Mouse (Mus musculus) retina, embryonic 14.5 days (tissue): ENCODE data around the gene Ccdc85b.
"Not testable (repeated sequence)": the region's sequence is repeated elsewhere in the genome, so short reads cannot be mapped to it uniquely, and the experiment has no call there.

Source experiments
- DNase-seq: peaks from one replicate; pipeline ENCODE4 v3.0.0-alpha.2; 2015; ENCODE audit warnings: low spot score

Ccdc85b gene

GRCm38 (mm10) chr19:5457746-5458442 lies at the start of gene Ccdc85b:
TSS of gene Ccdc85b (minus strand) at chr19:5457894.
- DNase-seq, result no peak

DNA sequence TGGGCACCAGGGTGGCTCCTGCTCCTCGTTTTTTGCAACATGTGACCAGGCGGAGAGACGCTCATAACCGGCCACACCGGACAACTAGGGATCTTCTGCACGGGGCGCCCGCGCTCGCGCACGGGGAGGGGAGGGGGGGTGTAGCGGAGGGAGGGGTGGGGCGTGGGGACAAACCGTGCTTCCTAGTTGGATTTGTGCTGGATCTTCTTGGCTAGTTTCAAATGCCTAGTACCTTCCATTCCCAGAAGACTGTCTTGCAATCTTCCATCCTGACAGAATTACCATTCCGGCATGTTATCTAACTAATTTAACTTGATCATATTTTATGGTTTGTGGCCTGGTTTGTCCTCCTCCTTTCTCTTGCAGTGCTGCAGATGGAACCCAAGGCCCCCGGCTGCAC lies 46.0 kb upstream of the Ccdc85b start, which contains the start of gene 1700020D05Rik:
Gene 1700020D05Rik, minus strand, starts transcription at position 101 of the 400 bp plus-strand sequence.
- DNase-seq, result no peak

DNA sequence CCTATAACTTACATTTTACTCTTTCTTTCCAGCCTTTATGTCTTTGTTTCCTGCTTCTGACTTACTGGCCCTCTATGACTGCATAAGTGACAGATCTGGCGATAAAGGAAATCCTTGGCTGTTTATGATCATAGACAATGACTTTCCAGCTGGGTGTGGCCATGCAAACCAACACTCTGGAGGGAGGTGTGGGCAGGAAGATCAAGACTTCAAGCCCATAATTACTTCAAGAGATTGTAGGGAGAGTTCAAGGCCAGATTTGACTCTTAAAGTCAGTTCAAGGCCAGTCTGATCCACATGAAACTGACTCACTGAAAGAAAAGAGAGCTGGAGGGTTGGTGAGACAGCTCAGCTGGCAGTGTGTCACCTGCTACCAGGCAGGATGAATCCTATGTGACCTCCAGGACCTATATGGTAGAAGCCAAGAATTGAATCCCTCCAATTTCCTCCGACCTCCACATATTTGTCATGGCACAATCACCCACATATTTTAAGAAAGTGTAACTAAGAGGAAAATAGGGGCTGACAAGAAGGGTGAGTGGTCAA lies 42.7 kb upstream of the Ccdc85b start:
- no peak for DNase-seq

DNA sequence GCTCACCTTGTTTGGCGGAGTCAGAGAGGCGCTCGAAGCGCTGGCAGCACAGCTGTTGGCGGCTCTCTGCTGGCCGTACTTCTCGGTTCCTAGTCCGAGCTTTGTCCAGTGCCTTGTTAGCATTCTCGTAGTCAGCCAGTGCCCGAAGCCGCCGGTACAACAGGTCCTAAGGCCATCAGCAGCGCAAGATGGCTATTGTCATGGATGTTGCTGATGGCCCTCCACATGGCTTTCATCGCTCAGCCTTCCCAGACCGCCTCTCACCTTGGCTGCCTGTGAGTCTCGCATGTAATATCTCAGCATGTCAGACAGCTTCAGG lies 38.3 kb upstream of the Ccdc85b start:
- no peak for DNase-seq

GRCm38 (mm10) chr19:5495353-5496051 lies 37.8 kb upstream of the Ccdc85b start:
- no peak for DNase-seq

DNA sequence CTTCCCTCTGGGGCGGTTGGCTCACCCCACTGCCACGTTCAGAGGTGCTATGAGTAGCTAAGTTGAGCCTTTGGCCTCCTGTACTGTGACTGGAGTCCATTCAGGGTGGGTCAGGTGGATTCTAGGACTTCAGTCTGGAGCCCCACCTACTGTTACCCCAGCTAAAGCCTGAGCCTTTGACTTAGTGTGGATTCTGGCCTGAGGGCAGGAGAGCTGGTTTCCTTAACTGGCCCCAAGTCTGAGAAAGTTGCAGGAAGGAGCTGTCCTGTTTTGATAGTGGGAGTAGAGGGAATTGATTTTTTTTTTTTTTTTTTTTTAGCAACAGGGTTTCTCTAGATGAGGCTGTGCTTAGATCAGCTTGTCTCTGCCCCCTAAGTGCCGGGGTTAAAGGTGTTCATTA lies 36.6 kb upstream of the Ccdc85b start:
- no peak for DNase-seq

- DNase-seq, result not testable (repeated sequence)
These were observed 35.6 kb upstream of the Ccdc85b start for GRCm38 (mm10) chr19:5493301-5493721.

DNA sequence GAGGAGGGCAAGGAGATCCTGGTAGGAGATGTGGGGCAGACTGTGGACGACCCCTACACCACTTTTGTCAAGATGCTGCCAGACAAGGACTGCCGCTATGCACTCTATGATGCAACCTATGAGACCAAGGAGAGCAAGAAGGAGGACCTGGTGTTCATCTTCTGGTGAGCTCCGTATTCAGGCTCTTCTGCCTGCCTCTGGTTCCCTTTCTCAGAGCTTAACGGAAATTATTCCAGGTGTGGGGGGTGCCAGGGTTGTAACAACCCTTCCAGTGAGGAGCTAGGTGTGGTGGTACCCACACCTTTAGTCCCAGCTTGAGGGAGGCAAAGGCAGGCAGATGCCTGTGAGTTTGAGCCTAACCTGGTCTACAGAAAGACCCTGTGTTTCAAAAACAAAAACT lies 34.9 kb upstream of the Ccdc85b start:
- no peak for DNase-seq

DNA sequence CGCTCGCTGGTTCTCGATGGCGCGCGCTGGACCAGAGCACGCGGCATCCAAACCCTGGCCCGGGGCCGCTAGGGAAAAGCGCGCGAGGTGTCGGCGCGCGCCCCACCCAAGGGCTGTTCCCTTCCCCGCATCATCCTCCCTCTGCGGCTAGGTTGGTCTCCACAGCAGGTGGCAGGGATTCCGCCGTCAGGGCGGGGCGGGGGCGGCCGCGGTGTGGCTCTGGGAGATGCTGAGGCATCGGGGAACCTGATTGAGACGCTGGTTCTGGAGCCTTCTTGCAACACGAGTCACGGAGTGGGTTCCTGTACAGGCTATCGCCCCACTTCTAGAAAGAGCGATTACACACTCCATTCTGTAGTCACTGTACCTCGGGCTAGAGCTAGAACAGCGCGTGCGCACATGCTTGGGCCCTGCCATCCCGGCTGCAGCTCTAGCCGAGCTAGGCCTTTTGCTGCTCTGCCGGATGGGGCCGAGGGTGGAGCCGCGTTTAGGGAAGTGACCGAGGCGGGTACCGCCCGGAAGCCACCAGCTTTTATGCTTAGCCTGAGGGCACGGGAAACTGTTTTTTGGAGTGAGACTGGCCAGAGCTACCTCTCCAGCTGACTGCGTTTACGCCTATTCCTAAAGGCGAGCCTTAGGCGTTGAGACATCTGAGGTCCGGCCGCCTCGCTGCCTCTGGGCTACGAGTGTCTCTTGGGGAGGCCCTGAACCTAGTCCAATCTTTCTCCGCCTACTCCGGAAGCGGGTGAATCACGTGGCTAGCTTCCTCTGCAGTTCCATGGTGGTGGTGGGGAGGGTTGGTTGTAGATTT lies 33.4 kb upstream of the Ccdc85b start:
- DNase-seq, result peak; percentile 73

DNA sequence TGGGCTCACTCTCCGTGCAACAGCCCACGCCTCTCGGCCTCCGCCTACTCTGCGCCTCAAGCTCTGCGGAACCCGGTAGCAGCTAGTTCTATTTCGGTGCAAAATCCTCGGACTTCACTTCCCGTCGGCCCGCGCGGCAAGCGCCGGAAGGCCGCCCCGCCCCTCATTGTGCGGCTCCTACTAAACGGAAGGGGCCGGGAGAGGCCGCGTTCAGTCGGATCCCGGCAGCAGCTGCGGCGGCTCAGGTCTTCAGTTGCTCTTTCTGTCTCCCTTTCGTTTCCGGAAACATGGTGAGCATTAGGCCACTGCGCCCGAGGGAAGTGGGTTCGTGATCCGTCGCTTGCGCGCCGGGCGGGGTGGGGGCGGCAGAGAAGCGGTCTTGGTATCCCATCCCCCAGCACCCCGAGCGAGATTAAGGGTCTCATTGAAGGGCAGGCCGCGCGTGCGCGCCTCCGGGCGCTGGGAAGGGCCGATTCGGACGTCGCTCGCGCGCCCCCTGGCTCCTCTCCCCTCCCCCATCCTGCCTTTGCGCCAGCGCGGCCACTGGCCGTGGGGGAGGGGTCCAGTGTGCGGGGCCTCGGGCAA lies 32.7 kb upstream of the Ccdc85b start, which contains the start of gene Cfl1:
Gene Cfl1, plus strand, starts transcription at position 143 of the 585 bp plus-strand sequence.
- DNase-seq, result peak; percentile 97

DNA sequence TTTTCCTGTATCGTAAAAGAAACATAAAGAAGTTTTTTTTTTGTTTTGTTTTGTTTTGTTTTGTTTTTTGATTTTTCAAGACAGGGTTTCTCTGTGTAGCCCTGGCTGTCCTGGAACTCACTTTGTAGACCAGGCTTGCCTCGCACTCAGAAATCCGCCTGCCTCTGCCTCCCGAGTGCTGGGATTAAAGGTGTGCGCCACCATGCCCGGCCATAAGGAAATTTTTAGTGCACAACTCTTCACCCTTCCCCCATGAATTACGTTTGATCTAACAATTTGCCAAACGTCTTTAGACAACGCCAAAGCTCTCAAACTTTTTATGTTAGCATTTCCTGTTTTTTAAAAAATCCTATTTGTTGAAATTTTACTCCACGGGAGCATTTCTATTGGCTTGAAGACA lies 32.0 kb upstream of the Ccdc85b start:
- DNase-seq, result not testable (repeated sequence)

- peak; percentile 99 for DNase-seq
These were observed 31.3 kb upstream of the Ccdc85b start for GRCm38 (mm10) chr19:5488878-5489571.

DNA sequence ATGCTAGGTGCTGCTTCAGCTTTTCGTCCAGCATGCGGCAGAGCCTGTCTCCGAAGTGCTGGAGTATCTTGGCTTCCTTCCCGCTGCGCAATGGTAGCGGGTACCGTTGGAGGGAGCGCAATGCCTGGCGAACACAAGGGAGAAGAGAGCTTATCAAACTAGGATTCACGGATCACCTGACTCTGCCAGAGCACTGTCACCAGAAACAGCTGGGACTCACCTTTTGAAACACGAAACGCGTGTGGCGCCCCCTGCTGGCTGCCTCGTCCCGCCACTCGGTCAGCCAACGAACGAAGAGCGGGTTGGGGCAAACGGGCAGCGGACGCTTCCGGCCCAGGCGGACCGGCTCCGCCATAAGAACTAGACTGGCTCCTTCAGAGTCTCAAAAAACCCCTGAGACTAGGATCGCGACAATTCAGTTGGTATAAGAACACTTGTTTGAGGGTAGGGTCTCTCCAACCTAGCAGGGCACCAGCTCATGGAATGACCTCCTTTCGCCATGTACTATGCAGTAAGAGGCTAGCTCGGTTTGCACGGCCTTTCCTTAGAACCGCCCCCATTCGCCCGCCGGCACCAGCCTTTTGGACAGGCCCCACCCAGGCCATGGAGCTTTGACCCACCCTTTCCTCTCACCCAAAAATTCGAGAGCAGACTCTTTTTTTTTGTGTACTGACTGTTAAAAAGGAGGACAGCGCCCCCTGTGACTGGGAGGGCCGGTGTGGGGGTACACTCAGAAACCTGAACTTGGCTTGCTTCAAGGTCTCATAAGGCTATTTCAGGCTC lies 30.3 kb upstream of the Ccdc85b start, which contains the start of gene Mus81:
Gene Mus81, minus strand, starts transcription at position 635 of the 783 bp plus-strand sequence.
- peak; percentile 97 for DNase-seq

GRCm38 (mm10) chr19:5486771-5487170 lies 29.1 kb upstream of the Ccdc85b start:
- DNase-seq, result no peak

- no peak for DNase-seq
These were observed 28.6 kb upstream of the Ccdc85b start for GRCm38 (mm10) chr19:5486286-5486685.

DNA sequence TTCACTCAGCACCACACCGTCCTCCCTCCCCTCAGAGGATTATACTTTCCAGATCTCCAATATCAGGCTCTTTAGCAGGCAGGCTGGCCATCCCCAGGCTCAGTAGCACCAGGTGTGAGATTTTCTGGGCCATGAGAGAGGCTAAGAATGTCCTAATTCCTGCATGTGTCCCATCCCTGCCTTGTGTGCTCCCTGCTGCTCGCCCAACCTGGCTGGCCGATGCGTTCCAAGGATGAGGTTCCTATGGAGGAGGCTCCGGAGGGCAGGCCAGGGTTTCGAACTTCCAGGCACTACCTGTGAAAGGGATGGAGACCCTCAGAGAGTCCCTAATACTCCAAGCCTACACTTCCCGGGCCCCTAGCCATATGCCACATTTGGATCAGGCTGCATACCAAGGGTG lies 28.1 kb upstream of the Ccdc85b start:
- no peak for DNase-seq

DNA sequence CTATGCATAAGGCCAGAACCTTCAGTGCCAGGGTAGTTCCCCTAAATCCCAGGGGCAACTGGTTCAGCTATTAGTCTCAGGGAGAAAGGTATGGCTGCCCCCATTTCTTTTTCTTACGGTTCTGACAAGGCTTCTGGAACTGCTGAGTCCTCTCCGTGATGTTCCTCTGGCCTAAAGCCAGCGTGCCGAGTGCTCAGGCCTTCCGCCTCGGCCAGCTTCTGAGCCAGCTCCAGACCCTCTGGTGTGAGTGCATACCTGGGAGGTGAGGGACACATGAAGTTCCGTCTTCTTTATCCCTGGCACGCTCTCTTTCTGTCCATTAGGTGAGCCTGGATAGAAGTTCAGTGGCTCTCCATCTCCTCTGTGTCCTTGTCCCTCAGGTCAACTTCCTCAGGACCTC lies 27.7 kb upstream of the Ccdc85b start:
- DNase-seq, result no peak

DNA sequence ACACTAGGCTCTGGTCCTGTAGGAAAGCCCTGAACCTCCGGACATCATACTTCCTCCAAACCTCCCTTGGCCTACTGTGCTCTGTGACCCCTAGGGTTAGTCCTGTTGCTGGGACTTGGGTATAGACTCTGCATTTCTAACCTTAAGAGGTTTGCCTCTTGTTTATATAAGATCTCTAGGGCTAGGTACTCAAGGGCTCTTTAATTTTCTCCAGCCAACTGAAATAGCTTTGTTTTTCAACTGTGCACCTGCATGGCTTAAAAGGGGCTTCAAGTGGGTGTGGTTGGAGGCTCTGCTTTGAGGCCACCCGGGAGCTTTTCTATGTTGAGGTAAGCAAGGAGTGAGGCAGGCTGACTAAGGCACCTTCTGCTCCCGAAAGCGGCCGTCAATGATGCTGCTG lies 26.8 kb upstream of the Ccdc85b start:
- DNase-seq, result no peak

DNA sequence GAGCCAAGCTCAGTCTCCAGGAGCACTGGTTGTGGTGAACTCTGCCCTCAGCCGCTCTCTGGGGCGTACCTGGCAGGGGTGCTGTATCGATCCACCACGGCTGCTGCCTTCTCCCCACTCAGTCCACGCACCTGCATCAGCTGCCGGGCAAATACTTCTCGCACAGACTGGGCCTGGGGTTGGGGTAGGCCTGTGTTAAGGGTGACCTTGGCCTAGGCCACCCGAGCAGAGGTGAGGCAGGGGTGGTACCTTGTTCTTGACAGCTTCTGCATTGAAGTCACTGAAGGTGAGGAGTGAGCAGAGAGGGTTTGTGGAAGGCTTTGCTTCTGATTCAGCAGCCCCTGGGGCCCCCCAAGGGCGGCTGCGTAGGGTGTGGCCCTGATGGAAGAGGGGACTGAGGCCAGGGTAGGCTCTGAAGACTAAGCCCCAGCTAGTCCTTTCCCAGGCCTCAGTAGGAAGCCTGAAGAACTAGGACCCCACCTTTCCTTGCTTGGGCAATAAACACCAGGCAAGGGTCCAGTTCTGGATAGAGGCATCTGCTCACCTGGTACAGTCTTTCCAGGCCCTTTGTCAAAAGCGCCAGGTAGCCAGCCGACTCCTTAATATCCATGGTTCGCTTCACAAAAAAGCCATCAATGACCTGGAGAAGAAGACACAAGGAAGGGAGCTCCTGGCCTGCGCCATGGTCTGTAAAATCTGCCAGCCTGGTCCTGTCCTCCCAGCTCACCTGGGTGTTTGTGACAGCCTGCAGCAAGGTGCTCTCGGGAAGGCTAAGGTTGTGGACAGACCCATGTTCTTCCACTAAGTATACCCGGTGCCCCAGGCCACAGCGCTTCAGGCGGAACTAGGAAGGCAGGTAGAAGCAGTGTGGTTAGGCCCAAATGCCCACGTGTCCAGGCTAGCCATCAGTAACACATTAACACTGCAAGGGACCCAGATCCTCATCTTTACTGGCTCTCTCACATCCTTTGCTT lies 26.0 kb upstream of the Ccdc85b start:
- DNase-seq, result no peak
